In genomic region chr12:86157166-86157565, GRCm38 (mm10) we compare ENCODE assay signal across 29 mouse cellular contexts.
A peak's percentile ranks its signal among the peaks of the same experiment; 100 is the strongest.
DNase-seq lines count a peak whose midpoint lies in the region; ATAC-seq and TF ChIP-seq lines count a peak whose summit lies in the region.
"Had no signal": no experiment of that assay in that cellular context is flagged by ENCODE, and none has a peak within 500 bp of the region (broad histone marks: within the 10 kb centered on the region; RNA-seq: fewer than 3 reads in every experiment).

No protein-coding gene starts in this region.

- no peak overlapping the region for H3K4me2 ChIP-seq in forebrain, embryonic 11.5 days (ENCODE audit: low read depth, low read length, severe bottlenecking)
- H3K4me2 ChIP-seq: hindbrain, embryonic 15.5 days; limb, embryonic 12.5 days; liver, embryonic 12.5 days; midbrain, embryonic 12.5 days; neural tube, embryonic 12.5 days had no signal

- peaks cover 19% of the 10 kb centered on the region for H3K36me3 ChIP-seq in forebrain, embryonic 10.5 days (replicated peaks)
- H3K36me3 ChIP-seq in forebrain, embryonic 11.5 days (ENCODE audit: control insufficient read depth, insufficient read depth, low read length): peaks cover 3% of the 10 kb centered on the region; the same call in 1 of the 2 replicates
- H3K36me3 ChIP-seq: hindbrain, embryonic 15.5 days; liver, embryonic 12.5 days had no signal

- 85% methylated on average over 8 of the region's 8 CpGs for whole genome bisulfite sequencing in forebrain, embryonic 10.5 days
- WGBS in forebrain, embryonic 11.5 days: 83% methylated on average over 8 of the region's 8 CpGs

- no peak for ATAC-seq in cerebellum, adult (ENCODE audit: insufficient number of reproducible peaks, low FRiP score, low TSS enrichment)
- no peak for ATAC-seq in forebrain, embryonic 11.5 days (replicated peaks; ENCODE audit: low FRiP score)
- ATAC-seq: activated CD4-positive, CD25-positive, alpha-beta regulatory T cell, adult 4 months; inflammation-experienced regulatory T-cells, adult 6 months; liver, embryonic 12.5 days; liver, postnatal 0 days had no signal

- peak; percentile 14; the same call in 1 of the 2 replicates for TF ChIP-seq CTCF in layer of hippocampus, adult 2 months (conservative IDR thresholded peaks at IDR 0.05)

- peaks cover 43% of the 10 kb centered on the region for H3K27me3 ChIP-seq in forebrain, embryonic 10.5 days (ENCODE audit: poor library complexity, severe bottlenecking)
- H3K27me3 ChIP-seq in forebrain, embryonic 11.5 days (ENCODE audit: control insufficient read depth, insufficient read depth, low read length): peaks cover 4% of the 10 kb centered on the region
- H3K27me3 ChIP-seq: CH12.LX; hindbrain, embryonic 15.5 days; limb, embryonic 12.5 days; liver, embryonic 12.5 days; neural tube, embryonic 12.5 days had no signal

- DNase-seq in cerebellum, adult 11-12 months: peak; percentile 48
- no peak for DNase-seq in forebrain, embryonic 10.5 days (ENCODE audit: extremely low spot score, low spot score)
- no peak for DNase-seq in forebrain, embryonic 11.5 days (ENCODE audit: low spot score)
- no peak for DNase-seq in layer of hippocampus, adult 2 months (ENCODE audit: low spot score in 2 of 2)
- DNase-seq in layer of hippocampus, adult 8-10 months (ENCODE audit: low spot score in 2 of 2): no peak
- DNase-seq in adrenal gland, postnatal 4 days (ENCODE audit: low spot score in 2 of 2): no peak
- no peak for DNase-seq in frontal cortex, postnatal 25 days (ENCODE audit: low spot score in 2 of 2)
- DNase-seq: adrenal gland, adult 2 months; adrenal gland, postnatal 36 days; kidney, adult 2 months; liver, postnatal 0 days; lung, postnatal 36 days; right cerebral cortex, adult 18-20 months; right cerebral cortex, postnatal 4 days; thymus, adult 18-20 months; thymus, postnatal 36 days had no signal

- peak overlapping the region; percentile 68; the same call in 1 of the 2 replicates for H3K27ac ChIP-seq in forebrain, embryonic 10.5 days
- no peak overlapping the region for H3K27ac ChIP-seq in forebrain, embryonic 11.5 days (ENCODE audit: low read depth, low read length)
- H3K27ac ChIP-seq in layer of hippocampus, adult 2 months: peak overlapping the region; percentile 88
- H3K27ac ChIP-seq: hindbrain, embryonic 15.5 days; liver, embryonic 12.5 days; midbrain, embryonic 12.5 days; neural tube, embryonic 12.5 days; stomach, postnatal 0 days had no signal

- peaks cover 42% of the 10 kb centered on the region for H3K4me1 ChIP-seq in forebrain, embryonic 10.5 days
- peaks cover 5% of the 10 kb centered on the region; the same call in 1 of the 2 replicates for H3K4me1 ChIP-seq in forebrain, embryonic 11.5 days (replicated peaks; ENCODE audit: control insufficient read depth, insufficient read depth, low read length)
- H3K4me1 ChIP-seq: megakaryocyte, embryonic 14.5 days had no signal

- H3K9me3 ChIP-seq in forebrain, embryonic 10.5 days: peaks cover 11% of the 10 kb centered on the region
- H3K9me3 ChIP-seq in forebrain, embryonic 11.5 days (ENCODE audit: control insufficient read depth, low read length): no peaks in the 10 kb centered on the region; the same call in 1 of the 2 replicates
- H3K9me3 ChIP-seq: hindbrain, embryonic 15.5 days; limb, embryonic 12.5 days; liver, embryonic 12.5 days had no signal

- no peak overlapping the region for H3K4me3 ChIP-seq in forebrain, embryonic 10.5 days
- no peak overlapping the region for H3K4me3 ChIP-seq in forebrain, embryonic 11.5 days (ENCODE audit: low read depth, low read length)
- no peak overlapping the region for H3K4me3 ChIP-seq in layer of hippocampus, adult 2 months
- H3K4me3 ChIP-seq: hindbrain, embryonic 10.5 days; hindbrain, embryonic 15.5 days; limb, embryonic 12.5 days; liver, embryonic 12.5 days; megakaryocyte, embryonic 14.5 days; midbrain, embryonic 12.5 days; myocyte; neural tube, embryonic 12.5 days had no signal

- H3K9ac ChIP-seq in forebrain, embryonic 11.5 days (ENCODE audit: low read length): no peak overlapping the region
- H3K9ac ChIP-seq: hindbrain, embryonic 15.5 days; limb, embryonic 12.5 days; liver, embryonic 12.5 days; liver, postnatal 0 days; midbrain, embryonic 12.5 days; neural tube, embryonic 12.5 days had no signal
